Mouse (Mus musculus): ENCODE results near the gene Cnn2. TPM values are rescaled to one million over a fixed set of nuclear protein-coding genes. Genes with fewer than 3 reads are reported as not detected.
A peak's percentile ranks its signal among the peaks of the same experiment; 100 is the strongest.

Cnn2 gene
- polyA plus RNA-seq, 1 experiment: 109 TPM

GRCm38 (mm10) chr10:79945507-79946234 lies 42.7 kb upstream of the Cnn2 start:
- H3K36me3 ChIP-seq (ENCODE audit: control insufficient read depth, insufficient read depth): peaks cover 4% of the 10 kb centered on the region
- H3K27me3 ChIP-seq (ENCODE audit: control insufficient read depth, insufficient read depth, insufficient read length): no peaks in the 10 kb centered on the region
- H3K4me2 ChIP-seq (ENCODE audit: low read depth): no peak overlapping the region
- no peak for TF ChIP-seq POLR2A (IDR thresholded peaks at IDR 0.05; ENCODE audit: insufficient read length, low read depth)
- no peak for TF ChIP-seq POLR2AphosphoS2 (IDR thresholded peaks at IDR 0.05; ENCODE audit: insufficient read length, low read depth)
- no peak for TF ChIP-seq E2F4 (IDR thresholded peaks at IDR 0.05; ENCODE audit: insufficient read depth)
- TF ChIP-seq USF1 (IDR thresholded peaks at IDR 0.05; ENCODE audit: low read depth): no peak
- TF ChIP-seq CEBPB (IDR thresholded peaks at IDR 0.05; ENCODE audit: insufficient read depth, poor library complexity, severe bottlenecking): no peak
- peak; percentile 79 to 98 (median 97) for TF ChIP-seq MYOG (IDR thresholded peaks at IDR 0.05; ENCODE audit: control insufficient read depth in 1 of 3, insufficient read depth in 1 of 3, insufficient read length in 2 of 3, low read depth in 2 of 3)
- TF ChIP-seq MYOD1 (IDR thresholded peaks at IDR 0.05; ENCODE audit: control insufficient read depth in 1 of 3, insufficient read length in 2 of 3, low read depth in 2 of 3): peak in 2 of 3 experiments; percentile 94 to 97
- TF ChIP-seq REST (IDR thresholded peaks at IDR 0.05; ENCODE audit: insufficient read depth, insufficient read length): no peak
- no peak for TF ChIP-seq SRF (IDR thresholded peaks at IDR 0.05; ENCODE audit: control insufficient read depth, insufficient read length, low read depth)
- TF ChIP-seq TCF3 (IDR thresholded peaks at IDR 0.05; ENCODE audit: insufficient read length, low read depth): peak; percentile 95
- peak; percentile 63 for TF ChIP-seq TCF12 (IDR thresholded peaks at IDR 0.05; ENCODE audit: insufficient read depth, poor library complexity, severe bottlenecking)
- no peak for TF ChIP-seq MAX (IDR thresholded peaks at IDR 0.05; ENCODE audit: low read depth)
- H3K79me2 ChIP-seq (ENCODE audit: control insufficient read depth, insufficient read depth): no peaks in the 10 kb centered on the region
- no peak overlapping the region for H3K4me3 ChIP-seq
- no peak overlapping the region for H3ac ChIP-seq (ENCODE audit: control insufficient read depth, insufficient read length)

DNA sequence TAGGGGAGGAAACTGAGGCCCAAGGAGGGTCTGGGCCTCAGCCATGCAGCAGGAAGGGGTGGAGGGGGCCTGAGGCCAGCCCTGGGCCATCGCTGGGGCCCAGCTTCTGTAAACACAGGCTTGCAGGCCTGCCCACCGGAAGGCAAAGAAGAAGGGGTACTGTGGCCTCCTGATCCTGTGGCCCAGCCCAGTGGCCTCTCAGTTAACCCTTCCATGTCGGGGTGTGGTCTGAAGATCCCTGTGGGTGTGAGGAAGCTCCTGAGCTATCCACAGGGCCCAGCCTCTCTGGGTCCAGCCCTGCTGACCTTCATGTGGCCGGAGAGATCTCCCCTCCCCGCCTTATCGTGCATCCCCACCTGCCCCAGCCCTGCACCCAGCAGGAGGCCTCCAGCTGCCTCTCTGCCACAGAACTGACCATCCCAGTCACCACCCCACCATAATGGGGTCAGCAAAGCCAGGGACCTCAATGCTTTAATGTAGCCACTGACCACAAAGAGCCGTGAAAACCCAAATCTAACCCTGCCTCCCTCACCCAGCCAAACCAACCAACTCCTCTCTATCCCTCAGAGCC lies 41.5 kb upstream of the Cnn2 start:
- Histone ChIP-seq H3K79me2 (ENCODE audit: control insufficient read depth, insufficient read depth) (no peaks in the 10 kb centered on the region), H3K36me3 (ENCODE audit: control insufficient read depth, insufficient read depth) (peaks cover 4% of the 10 kb centered on the region), H3K27me3 (ENCODE audit: control insufficient read depth, insufficient read depth, insufficient read length) (no peaks in the 10 kb centered on the region), H3ac (ENCODE audit: control insufficient read depth, insufficient read length) (no peak overlapping the region), H3K4me3 (no peak overlapping the region), H3K4me2 (ENCODE audit: low read depth) (no peak overlapping the region)
- TF ChIP-seq TCF3 (IDR thresholded peaks at IDR 0.05; ENCODE audit: insufficient read length, low read depth) (peak; percentile 89), E2F4 (IDR thresholded peaks at IDR 0.05; ENCODE audit: insufficient read depth) (no peak), MYOD1 (IDR thresholded peaks at IDR 0.05; ENCODE audit: control insufficient read depth in 1 of 3, insufficient read length in 2 of 3, low read depth in 2 of 3) (peak in 2 of 3 experiments; percentile 87 to 94), MYOG (IDR thresholded peaks at IDR 0.05; ENCODE audit: control insufficient read depth in 1 of 3, insufficient read depth in 1 of 3, insufficient read length in 2 of 3, low read depth in 2 of 3) (peak; percentile 19 to 98 (median 97)), TCF12 (IDR thresholded peaks at IDR 0.05; ENCODE audit: insufficient read depth, poor library complexity, severe bottlenecking) (peak; percentile 47)

- Histone ChIP-seq H3K4me2 (ENCODE audit: low read depth) (no peak overlapping the region), H3ac (ENCODE audit: control insufficient read depth, insufficient read length) (no peak overlapping the region), H3K36me3 (ENCODE audit: control insufficient read depth, insufficient read depth) (peaks cover 4% of the 10 kb centered on the region), H3K4me3 (no peak overlapping the region), H3K79me2 (ENCODE audit: control insufficient read depth, insufficient read depth) (no peaks in the 10 kb centered on the region), H3K27me3 (ENCODE audit: control insufficient read depth, insufficient read depth, insufficient read length) (no peaks in the 10 kb centered on the region)
- no peak for TF ChIP-seq TCF12 (IDR thresholded peaks at IDR 0.05; ENCODE audit: insufficient read depth, poor library complexity, severe bottlenecking)
- TF ChIP-seq CEBPB (IDR thresholded peaks at IDR 0.05; ENCODE audit: insufficient read depth, poor library complexity, severe bottlenecking): no peak
- TF ChIP-seq MYOG (IDR thresholded peaks at IDR 0.05; ENCODE audit: control insufficient read depth in 1 of 3, insufficient read depth in 1 of 3, insufficient read length in 2 of 3, low read depth in 2 of 3): no peak
- no peak for TF ChIP-seq POLR2AphosphoS2 (IDR thresholded peaks at IDR 0.05; ENCODE audit: insufficient read length, low read depth)
- no peak for TF ChIP-seq USF1 (IDR thresholded peaks at IDR 0.05; ENCODE audit: low read depth)
Observed at GRCm38 (mm10) chr10:79947502-79947901, 40.9 kb upstream of the Cnn2 start.

DNA sequence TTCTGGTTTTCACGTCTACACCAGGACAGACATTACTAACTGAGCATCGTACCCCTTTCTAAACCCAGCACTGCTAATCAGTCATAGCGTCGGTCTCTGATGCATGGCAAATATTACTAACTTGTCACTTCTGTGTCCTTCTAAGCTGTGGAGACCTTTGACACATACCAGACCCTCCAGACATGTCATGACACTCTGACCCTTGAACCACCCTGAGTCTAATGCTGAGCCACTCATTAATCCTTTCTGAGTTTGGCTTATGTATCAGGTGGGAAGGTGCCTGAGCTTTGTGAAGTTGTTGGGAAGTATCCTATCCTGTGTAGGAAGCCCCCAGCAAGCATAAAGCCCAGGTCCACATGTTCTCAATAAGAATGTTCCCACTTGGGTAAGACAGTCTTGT lies 38.5 kb upstream of the Cnn2 start:
- Histone ChIP-seq H3K4me3 (no peak overlapping the region), H3K4me2 (ENCODE audit: low read depth) (no peak overlapping the region), H3ac (ENCODE audit: control insufficient read depth, insufficient read length) (no peak overlapping the region), H3K36me3 (ENCODE audit: control insufficient read depth, insufficient read depth) (peaks cover 10% of the 10 kb centered on the region), H3K79me2 (ENCODE audit: control insufficient read depth, insufficient read depth) (no peaks in the 10 kb centered on the region), H3K27me3 (ENCODE audit: control insufficient read depth, insufficient read depth, insufficient read length) (no peaks in the 10 kb centered on the region)
- TF ChIP-seq TCF12 (IDR thresholded peaks at IDR 0.05; ENCODE audit: insufficient read depth, poor library complexity, severe bottlenecking) (no peak), CEBPB (IDR thresholded peaks at IDR 0.05; ENCODE audit: insufficient read depth, poor library complexity, severe bottlenecking) (no peak), MYOG (IDR thresholded peaks at IDR 0.05; ENCODE audit: control insufficient read depth in 1 of 3, insufficient read depth in 1 of 3, insufficient read length in 2 of 3, low read depth in 2 of 3) (no peak), MAX (IDR thresholded peaks at IDR 0.05; ENCODE audit: low read depth) (no peak), USF1 (IDR thresholded peaks at IDR 0.05; ENCODE audit: low read depth) (no peak)

DNA sequence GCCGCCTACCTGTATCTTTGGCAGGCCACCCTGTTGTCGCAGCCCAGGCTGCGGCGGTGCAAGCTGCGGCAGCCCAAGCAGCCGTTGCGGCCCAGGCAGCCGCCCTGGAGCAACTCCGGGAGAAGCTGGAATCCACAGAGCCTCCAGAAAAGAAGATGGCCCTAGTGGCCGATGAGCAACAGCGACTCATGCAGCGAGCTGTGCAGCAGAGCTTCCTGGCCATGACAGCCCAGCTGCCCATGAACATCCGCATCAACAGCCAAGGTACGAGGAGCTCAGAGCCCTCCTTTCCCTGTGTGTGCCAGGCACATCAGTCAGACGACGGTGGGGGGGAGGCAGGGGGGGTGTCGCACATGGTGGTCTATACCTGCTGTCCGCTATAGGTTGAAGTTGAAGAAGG lies 37.7 kb upstream of the Cnn2 start:
- Histone ChIP-seq H3K36me3 (ENCODE audit: control insufficient read depth, insufficient read depth) (peaks cover 10% of the 10 kb centered on the region), H3K4me2 (ENCODE audit: low read depth) (peak overlapping the region; percentile 13), H3K27me3 (ENCODE audit: control insufficient read depth, insufficient read depth, insufficient read length) (no peaks in the 10 kb centered on the region), H3K4me3 (no peak overlapping the region), H3K79me2 (ENCODE audit: control insufficient read depth, insufficient read depth) (no peaks in the 10 kb centered on the region), H3ac (ENCODE audit: control insufficient read depth, insufficient read length) (no peak overlapping the region)
- TF ChIP-seq MYOD1 (IDR thresholded peaks at IDR 0.05; ENCODE audit: control insufficient read depth in 1 of 3, insufficient read length in 2 of 3, low read depth in 2 of 3) (peak in 1 of 3 experiments; percentile 51), TCF12 (IDR thresholded peaks at IDR 0.05; ENCODE audit: insufficient read depth, poor library complexity, severe bottlenecking) (no peak)

All from myocyte (in vitro differentiated cells).